Mouse (Mus musculus): ENCODE measurements around the gene Plxnd1. TPM values are rescaled to one million over a fixed set of nuclear protein-coding genes. Genes with fewer than 3 reads are reported as not detected.

Plxnd1 gene
- polyA plus RNA-seq, 1 experiment from 2014 or later, result 24.6 TPM

DNA sequence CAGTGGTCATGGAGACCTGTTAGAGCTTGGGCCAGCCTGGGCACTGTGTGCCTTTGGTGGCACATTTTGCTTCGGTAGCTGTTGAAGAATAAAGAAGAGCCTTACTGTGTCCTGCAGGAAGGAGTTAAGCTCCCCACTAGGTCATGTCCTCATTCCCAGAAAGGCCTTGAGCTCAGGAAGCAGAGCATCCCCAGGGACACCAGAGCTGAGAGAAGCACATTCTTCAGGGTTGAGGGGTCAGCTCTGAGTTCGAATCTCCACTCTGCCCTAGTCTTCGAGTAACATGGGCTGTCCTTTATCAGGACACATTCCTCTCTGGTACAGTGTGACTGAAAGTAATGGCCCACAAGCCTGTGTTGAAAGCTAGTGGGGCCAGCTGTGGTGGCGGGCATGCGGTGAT, 74.9 kb downstream of the Plxnd1 start:
- Histone ChIP-seq H3K9me3 (no peaks in the 10 kb centered on the region), H3K4me3 (no peak overlapping the region), H3K27ac (no peak overlapping the region), H3K36me3 (peaks cover 39% of the 10 kb centered on the region), H3K27me3 (ENCODE audit: insufficient read depth, poor library complexity, severe bottlenecking) (no peaks in the 10 kb centered on the region), H3K4me1 (replicated peaks) (peaks cover 23% of the 10 kb centered on the region)
- 87% methylated on average over 5 of the region's 5 CpGs for WGBS
- DNase-seq (ENCODE audit: low spot score), result no peak

DNA sequence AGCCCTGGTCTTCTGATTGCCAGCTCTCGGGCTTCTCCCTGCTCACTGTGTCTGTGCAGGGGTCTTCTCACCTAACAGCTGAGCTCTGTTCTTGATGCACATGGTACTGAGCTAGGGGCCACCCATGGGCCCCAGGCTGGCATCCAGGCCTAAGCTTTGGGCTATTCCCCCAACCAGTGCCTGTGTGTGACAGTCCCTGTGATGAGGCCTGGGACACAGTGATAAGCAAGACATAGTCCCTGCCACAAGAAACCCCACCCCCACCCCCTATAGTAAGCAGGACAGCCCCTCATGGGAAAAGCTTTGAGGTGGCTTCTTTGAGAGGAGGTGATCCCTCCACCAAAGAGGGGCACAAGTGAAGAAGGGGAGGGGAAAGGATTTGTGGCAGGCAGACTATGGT, 76.2 kb downstream of the Plxnd1 start:
- Histone ChIP-seq H3K4me3 (no peak overlapping the region), H3K4me1 (replicated peaks) (0 out of 2 replicates have a peak, but pooled peaks cover 10% of the 10 kb centered on the region), H3K36me3 (peaks cover 44% of the 10 kb centered on the region), H3K27me3 (ENCODE audit: insufficient read depth, poor library complexity, severe bottlenecking) (no peaks in the 10 kb centered on the region), H3K27ac (peak overlapping the region; percentile 53; the same call in 1 of the 2 replicates), H3K9me3 (no peaks in the 10 kb centered on the region)
- WGBS, result 83% methylated on average over 1 of the region's 1 CpGs
- no peak for DNase-seq (ENCODE audit: low spot score)

DNA sequence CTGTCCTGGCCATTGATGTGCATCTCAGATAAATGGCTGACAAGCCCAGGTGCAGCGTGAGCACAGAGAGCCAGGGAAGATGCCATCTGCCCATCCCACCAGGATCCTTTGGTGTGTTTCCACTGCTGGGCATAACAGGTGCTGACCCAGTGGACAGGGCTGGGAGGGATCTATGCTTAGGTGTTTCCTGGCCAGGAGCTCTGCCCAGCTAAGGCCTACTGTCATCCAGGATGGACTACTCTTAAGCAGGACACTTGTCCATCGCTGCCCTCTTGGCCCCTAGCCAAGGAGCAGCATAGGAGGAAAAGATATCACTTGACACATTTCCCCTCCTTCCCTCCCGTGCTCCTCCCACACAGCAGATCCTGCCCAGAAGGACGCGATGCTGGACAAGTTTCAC, 78.2 kb downstream of the Plxnd1 start:
- DNase-seq (ENCODE audit: low spot score), result no peak
- peaks cover 44% of the 10 kb centered on the region for H3K36me3 ChIP-seq
- no peak overlapping the region for H3K4me3 ChIP-seq
- WGBS, result 89% methylated on average over 5 of the region's 5 CpGs
- no peaks in the 10 kb centered on the region for H3K27me3 ChIP-seq (ENCODE audit: insufficient read depth, poor library complexity, severe bottlenecking)
- H3K4me1 ChIP-seq (replicated peaks), result 0 out of 2 replicates have a peak, but pooled peaks cover 9% of the 10 kb centered on the region
- no peak overlapping the region for H3K27ac ChIP-seq
- H3K9me3 ChIP-seq, result no peaks in the 10 kb centered on the region

DNA sequence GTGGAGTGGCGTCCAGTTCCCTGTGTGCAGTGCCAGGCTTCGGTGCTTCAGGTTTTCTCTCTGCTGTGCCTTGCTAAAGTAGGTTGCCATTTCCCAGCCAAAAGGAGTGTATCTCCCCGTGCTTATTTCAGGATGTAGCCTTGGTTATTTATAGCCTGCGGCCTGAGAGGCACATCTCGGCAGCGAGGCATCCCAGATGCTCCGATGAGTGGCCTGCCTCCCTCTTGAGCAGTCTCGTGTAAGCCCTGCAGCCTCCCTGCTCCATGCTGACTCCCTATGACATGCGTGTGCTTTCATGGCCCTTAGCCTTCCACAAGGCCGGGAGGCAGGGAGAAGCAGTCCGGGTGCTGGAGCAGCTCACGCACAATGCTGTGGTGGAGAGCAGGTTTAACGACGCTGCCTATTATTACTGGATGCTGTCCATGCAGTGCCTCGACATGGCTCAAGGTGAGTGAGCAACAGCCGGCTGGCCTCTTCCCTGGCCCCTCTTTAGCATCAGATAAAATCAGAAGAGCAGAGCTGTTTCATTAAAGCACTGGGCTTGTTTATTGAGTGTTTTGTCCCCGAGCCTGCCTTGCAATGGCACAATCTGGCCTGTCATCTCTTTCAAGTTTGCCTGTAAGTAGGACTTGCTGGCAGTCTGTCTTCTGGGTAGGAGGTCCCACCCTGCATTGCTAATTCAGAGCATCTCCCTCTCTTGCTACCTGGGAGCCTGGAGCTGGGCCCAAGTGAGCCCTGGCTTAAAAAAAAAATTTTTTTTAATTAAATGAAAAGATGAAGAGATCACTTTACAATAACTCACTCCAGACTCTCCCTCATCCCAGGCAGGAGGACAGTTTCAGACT, 79.0 kb downstream of the Plxnd1 start:
- no peak for DNase-seq (ENCODE audit: low spot score)
- no peaks in the 10 kb centered on the region for H3K9me3 ChIP-seq
- peaks cover 46% of the 10 kb centered on the region for H3K36me3 ChIP-seq
- WGBS, result 85% methylated on average over 17 of the region's 17 CpGs
- H3K4me1 ChIP-seq (replicated peaks), result 0 out of 2 replicates have a peak, but pooled peaks cover 10% of the 10 kb centered on the region
- no peak overlapping the region for H3K4me3 ChIP-seq
- H3K27me3 ChIP-seq (ENCODE audit: insufficient read depth, poor library complexity, severe bottlenecking), result no peaks in the 10 kb centered on the region
- H3K27ac ChIP-seq, result no peak overlapping the region

DNA sequence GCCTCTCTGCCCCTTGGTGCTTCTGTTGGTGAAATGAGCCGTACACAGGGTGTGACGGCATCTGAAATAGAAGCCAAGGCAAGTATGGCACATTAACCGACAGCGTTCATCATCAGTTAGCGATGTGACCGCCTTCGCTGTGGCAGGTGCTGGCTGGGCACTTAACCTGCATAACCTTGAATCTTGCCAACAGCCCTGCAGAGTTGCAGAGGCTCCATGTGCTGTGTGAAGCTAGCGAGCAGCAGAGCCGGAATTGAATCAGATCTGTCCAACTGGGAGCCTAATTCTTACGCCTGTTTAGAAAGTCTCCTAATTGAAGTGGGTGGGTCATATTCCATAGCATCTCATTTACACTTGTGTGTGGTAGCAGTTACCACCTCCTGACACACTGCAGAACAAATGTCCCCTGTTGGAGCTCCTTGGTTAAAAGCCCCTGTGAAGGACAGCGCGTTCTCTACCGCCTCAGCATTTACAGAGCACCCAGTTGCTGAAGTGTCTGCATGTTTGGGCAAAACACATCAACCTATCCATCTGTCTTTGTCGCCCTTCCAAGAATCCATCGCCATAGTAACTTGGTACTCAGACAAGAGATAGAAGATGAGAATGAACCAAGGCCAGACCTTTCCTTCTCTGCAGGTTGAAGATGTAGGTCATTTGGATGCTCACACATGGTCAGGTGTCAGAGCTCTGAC, 80.1 kb downstream of the Plxnd1 start:
- no peaks in the 10 kb centered on the region for H3K27me3 ChIP-seq (ENCODE audit: insufficient read depth, poor library complexity, severe bottlenecking)
- 93% methylated on average over 15 of the region's 15 CpGs for WGBS
- peaks cover 51% of the 10 kb centered on the region for H3K36me3 ChIP-seq
- DNase-seq (ENCODE audit: low spot score), result no peak
- no peak overlapping the region for H3K27ac ChIP-seq
- H3K9me3 ChIP-seq, result no peaks in the 10 kb centered on the region
- H3K4me3 ChIP-seq, result no peak overlapping the region
- H3K4me1 ChIP-seq (replicated peaks), result peaks cover 15% of the 10 kb centered on the region; the same call in 1 of the 2 replicates

DNA sequence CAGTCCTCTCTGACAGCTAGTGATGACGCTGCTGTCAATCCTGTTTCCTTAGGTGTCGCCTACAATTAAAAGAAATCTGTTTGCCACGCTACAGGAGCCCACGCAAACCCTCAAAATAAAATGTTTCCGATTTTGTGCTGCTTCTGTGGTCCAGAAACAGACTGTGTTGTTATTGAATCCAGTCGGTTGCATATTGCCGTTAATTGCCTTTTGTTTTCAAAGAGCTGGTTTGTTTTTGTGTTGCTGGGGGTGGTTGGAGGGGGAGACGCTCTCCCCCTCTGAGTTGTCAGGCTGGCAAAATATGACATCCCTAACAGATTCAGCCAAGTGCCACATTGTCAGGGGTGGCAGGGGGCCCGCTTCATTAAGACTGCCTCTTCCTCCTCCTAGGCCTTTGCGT, 81.3 kb downstream of the Plxnd1 start:
- Histone ChIP-seq H3K36me3 (peaks cover 48% of the 10 kb centered on the region), H3K9me3 (no peaks in the 10 kb centered on the region), H3K4me3 (no peak overlapping the region), H3K27ac (no peak overlapping the region), H3K27me3 (ENCODE audit: insufficient read depth, poor library complexity, severe bottlenecking) (no peaks in the 10 kb centered on the region), H3K4me1 (replicated peaks) (peaks cover 27% of the 10 kb centered on the region)
- WGBS, result 88% methylated on average over 10 of the region's 10 CpGs
- DNase-seq (ENCODE audit: low spot score), result no peak

DNA sequence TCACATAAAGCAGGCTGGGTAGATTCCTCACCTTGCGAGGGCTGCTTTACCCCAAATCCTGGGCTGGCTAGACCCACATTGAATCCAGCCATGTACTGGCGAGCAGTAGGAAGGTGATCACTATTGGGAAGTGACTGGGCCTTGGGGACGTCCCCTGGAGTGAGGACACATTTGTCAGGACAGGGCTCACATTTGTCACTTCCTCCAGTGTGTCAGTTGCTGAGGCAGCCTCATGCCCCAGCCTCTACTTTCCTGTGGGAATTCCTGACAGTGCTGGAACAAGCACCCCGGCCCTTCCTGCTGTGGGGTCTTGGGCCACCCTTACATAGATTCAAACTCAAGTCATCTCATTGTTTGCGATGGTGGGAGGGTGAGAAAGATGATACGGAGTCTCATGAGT, 83.0 kb downstream of the Plxnd1 start:
- Histone ChIP-seq H3K36me3 (peaks cover 48% of the 10 kb centered on the region), H3K9me3 (no peaks in the 10 kb centered on the region), H3K4me3 (no peak overlapping the region), H3K27me3 (ENCODE audit: insufficient read depth, poor library complexity, severe bottlenecking) (no peaks in the 10 kb centered on the region), H3K4me1 (replicated peaks) (peaks cover 32% of the 10 kb centered on the region), H3K27ac (no peak overlapping the region)
- WGBS, result 77% methylated on average over 6 of the region's 6 CpGs
- DNase-seq (ENCODE audit: low spot score), result no peak

DNA sequence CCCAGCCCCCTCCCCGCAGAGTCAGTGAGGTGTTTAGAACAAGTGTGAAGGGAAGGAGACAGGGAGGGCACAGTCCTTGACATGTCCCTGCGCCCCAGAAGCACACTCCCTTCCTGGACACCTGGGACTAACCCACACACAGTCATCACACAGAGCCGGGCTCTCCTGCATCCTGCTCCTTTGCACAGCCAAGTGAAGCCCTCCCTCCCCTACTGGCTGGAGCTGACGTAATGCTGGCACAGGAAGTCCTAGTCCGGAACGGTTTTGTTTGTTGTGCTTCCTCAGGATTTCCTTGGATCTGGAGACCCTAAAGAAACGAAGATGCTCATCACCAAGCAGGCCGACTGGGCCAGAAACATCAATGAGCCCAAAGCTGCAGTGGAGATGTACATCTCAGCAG, 84.9 kb downstream of the Plxnd1 start:
- 69% methylated on average over 8 of the region's 8 CpGs for WGBS
- no peak for DNase-seq (ENCODE audit: low spot score)
- Histone ChIP-seq H3K4me3 (no peak overlapping the region), H3K36me3 (peaks cover 56% of the 10 kb centered on the region), H3K27ac (no peak overlapping the region), H3K4me1 (replicated peaks) (peaks cover 27% of the 10 kb centered on the region), H3K9me3 (no peaks in the 10 kb centered on the region), H3K27me3 (ENCODE audit: insufficient read depth, poor library complexity, severe bottlenecking) (no peaks in the 10 kb centered on the region)

DNA sequence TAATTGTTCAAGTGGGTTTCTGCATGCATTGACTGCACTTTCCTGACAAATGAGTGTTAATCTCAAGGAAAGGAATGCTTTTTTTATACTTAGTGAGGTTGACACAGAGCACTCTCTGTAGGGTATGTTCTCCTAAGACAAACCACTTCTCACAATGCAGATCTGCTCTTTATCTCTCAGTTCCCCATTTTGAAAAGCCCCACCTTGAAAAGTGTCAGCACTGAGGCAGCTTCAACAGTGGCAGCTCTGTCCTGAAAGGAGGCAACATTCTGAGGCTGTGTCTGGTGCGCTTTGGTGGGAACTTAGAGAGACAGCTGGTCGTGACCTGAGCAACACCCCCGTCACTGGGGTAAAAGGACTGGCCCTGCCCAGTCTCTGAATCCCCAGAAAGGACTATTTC, 85.8 kb downstream of the Plxnd1 start:
- Histone ChIP-seq H3K9me3 (no peaks in the 10 kb centered on the region), H3K4me1 (replicated peaks) (peaks cover 27% of the 10 kb centered on the region), H3K27ac (peak overlapping the region; percentile 57; the same call in 1 of the 2 replicates), H3K4me3 (no peak overlapping the region), H3K27me3 (ENCODE audit: insufficient read depth, poor library complexity, severe bottlenecking) (no peaks in the 10 kb centered on the region), H3K36me3 (peaks cover 57% of the 10 kb centered on the region)
- WGBS, result 41% methylated on average over 3 of the region's 3 CpGs
- no peak for DNase-seq (ENCODE audit: low spot score)

DNA sequence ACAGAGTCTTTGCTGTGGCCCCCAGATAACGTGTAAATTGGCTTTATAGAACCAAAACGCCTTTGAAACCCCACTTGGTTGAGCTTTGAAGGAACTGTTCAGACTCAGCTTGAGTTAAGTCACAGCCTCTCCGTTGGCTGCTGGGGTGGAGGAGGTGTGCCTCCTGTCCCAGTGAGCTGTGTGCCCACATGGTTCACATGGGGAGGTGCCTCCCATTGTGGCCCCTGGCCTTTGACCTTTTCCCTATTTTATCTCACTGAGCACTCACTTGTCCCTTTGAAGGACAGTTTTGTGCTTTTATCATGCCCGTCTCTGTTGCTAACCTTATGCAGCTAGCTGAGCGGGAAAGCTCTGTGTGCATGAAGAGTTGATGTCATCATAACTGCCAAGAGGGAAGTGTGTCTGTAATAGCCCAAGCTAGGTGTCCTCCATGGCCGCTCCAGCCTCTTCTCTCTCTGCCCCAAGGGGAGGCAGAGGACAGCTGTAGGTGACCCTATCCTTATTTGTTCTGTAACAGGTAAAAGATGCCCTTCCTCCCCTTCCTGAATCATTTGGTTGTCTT, 86.3 kb downstream of the Plxnd1 start:
- Histone ChIP-seq H3K36me3 (peaks cover 58% of the 10 kb centered on the region), H3K4me1 (replicated peaks) (peaks cover 27% of the 10 kb centered on the region), H3K27me3 (ENCODE audit: insufficient read depth, poor library complexity, severe bottlenecking) (no peaks in the 10 kb centered on the region), H3K9me3 (no peaks in the 10 kb centered on the region), H3K27ac (peak overlapping the region; percentile 62), H3K4me3 (no peak overlapping the region)
- WGBS, result 37% methylated on average over 6 of the region's 6 CpGs
- no peak for DNase-seq (ENCODE audit: low spot score)

DNA sequence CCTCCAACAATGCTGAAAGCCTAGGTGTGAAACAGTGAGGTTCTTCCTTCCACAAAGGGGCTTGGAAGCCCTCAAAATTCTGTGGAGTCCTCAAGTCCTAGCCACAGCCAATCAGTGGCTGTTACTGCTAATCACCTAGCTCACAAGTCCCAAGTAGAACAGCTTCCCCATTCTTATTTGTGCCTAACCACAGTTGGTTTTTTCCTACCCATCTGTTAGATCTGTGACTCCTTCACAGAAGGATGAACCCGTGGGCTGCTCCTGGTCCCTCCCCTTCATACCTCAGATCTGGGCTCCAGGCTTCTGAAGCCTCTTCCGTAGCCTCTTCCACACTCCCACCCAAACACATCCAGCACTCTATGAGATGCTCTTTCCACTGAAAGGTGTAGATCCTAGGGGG, 87.9 kb downstream of the Plxnd1 start:
- no peak for DNase-seq (ENCODE audit: low spot score)
- Histone ChIP-seq H3K4me3 (no peak overlapping the region), H3K4me1 (replicated peaks) (peaks cover 27% of the 10 kb centered on the region), H3K36me3 (peaks cover 66% of the 10 kb centered on the region), H3K27me3 (ENCODE audit: insufficient read depth, poor library complexity, severe bottlenecking) (no peaks in the 10 kb centered on the region), H3K27ac (0 out of 2 replicates have a peak overlapping the region, but pooled peaks have one; percentile 1), H3K9me3 (no peaks in the 10 kb centered on the region)
- 86% methylated on average over 2 of the region's 2 CpGs for WGBS

DNA sequence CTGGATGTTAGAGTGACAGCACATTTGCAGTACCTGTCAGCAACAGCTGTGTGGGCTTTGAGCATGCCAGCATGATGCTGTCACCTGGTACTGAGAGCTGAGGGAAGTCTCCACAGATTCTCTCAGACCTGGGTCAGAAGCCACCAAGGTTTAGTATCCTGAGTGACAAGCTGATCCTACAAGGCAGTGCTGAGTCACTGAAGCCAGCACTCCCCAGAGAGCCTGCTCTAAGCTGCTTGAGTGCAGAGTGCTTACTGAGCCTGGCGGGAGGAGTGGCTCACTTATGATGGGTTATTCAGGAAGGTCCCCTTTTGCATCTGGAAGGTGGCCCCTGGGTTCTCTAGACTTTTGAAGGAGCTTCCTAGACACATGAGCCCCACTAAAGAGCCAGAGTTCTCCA, 88.3 kb downstream of the Plxnd1 start:
- WGBS, result 79% methylated on average over 1 of the region's 1 CpGs
- Histone ChIP-seq H3K4me3 (no peak overlapping the region), H3K9me3 (no peaks in the 10 kb centered on the region), H3K27me3 (ENCODE audit: insufficient read depth, poor library complexity, severe bottlenecking) (no peaks in the 10 kb centered on the region), H3K27ac (no peak overlapping the region), H3K36me3 (peaks cover 66% of the 10 kb centered on the region), H3K4me1 (replicated peaks) (peaks cover 30% of the 10 kb centered on the region)
- DNase-seq (ENCODE audit: low spot score), result no peak

DNA sequence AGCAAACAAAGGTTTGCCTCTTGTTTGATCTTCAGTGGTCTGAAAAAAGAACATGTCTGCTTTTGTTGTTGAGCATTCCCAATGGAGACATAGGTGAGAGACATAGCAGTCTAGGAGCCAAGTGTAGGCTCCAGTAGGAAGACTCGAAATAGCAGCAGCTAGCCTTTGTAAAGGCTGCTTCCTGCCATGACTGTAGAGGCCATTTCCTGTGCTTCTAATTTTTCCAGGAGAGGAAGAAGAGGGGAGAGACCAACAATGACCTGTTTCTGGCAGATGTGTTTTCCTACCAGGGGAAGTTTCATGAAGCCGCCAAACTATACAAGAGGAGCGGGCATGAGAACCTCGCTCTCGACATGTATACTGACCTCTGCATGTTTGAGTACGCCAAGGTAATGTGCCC, 89.2 kb downstream of the Plxnd1 start:
- WGBS, result 86% methylated on average over 6 of the region's 6 CpGs
- no peaks in the 10 kb centered on the region for H3K9me3 ChIP-seq
- H3K4me1 ChIP-seq (replicated peaks), result peaks cover 32% of the 10 kb centered on the region
- H3K4me3 ChIP-seq, result no peak overlapping the region
- no peak overlapping the region for H3K27ac ChIP-seq
- peaks cover 65% of the 10 kb centered on the region for H3K36me3 ChIP-seq
- DNase-seq (ENCODE audit: low spot score), result no peak
- no peaks in the 10 kb centered on the region for H3K27me3 ChIP-seq (ENCODE audit: insufficient read depth, poor library complexity, severe bottlenecking)
